Mouse (Mus musculus): Measurements from ENCODE around the gene Capn11. TPM values are rescaled to one million over a fixed set of nuclear protein-coding genes. Genes with fewer than 3 reads are reported as not detected.
A peak's percentile ranks its signal among the peaks of the same experiment; 100 is the strongest.

Capn11 gene
- polyA plus RNA-seq, 1 experiment = 2.7 TPM

DNA sequence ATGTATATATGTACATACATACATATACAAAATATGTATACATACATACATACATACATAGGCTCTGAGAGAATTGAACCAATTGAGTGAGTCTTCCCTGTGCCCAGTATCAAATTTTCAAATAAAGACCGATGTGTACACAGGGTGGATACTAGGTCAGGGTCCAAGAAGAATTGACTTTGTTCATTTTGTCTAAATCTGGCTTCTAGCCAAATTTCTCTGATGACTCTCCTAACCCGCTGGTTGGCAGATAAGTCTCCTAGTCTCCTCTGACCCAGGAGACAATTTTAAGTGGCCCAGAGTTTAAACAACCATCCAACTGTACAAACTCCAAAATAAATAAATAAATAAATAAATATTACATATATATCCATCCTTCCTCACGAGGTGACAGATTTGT is 60.2 kb downstream of the Capn11 start:
- no peak for DNase-seq (ENCODE audit: low spot score)

DNA sequence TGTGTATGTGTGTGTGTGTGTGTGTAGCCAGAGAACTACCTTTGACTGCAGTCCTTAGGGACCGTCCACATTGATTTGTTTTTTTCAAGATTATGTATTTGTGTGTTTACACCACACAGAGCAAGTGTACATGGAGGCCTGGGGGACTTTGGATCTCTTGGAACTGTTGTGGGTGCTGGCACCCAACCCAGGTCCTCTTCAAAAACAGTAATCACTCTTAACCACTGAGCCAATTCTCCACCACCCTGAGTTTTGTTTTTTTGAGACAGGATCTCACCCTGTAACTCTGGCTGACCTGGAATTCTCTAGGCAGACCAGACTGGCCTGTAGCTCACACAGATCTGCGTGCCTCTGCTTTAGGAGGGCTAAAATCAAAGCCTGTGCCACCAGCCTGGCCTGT is 60.7 kb downstream of the Capn11 start:
- no peak for DNase-seq (ENCODE audit: low spot score)

DNA sequence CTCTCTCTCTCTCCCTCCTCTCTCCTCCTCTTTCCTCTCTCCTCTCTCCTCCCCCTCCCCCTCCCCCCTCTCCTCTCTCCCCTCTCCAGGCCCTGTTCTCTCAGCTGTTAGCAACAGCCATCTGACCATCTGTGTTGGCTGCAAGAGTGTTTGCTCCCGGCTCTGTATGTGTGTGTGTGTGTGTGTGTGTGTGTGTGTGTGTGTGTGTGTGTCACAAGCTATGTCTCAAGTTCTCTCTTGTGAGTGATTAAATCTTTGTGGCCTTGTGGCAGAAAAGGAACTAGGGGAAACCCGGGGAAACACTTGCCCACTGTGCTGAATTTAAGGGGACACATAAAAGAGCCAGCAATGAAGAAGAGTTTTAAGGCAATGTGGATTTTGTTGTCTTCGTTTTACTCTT is 61.3 kb downstream of the Capn11 start:
- DNase-seq (ENCODE audit: low spot score) = no peak

DNA sequence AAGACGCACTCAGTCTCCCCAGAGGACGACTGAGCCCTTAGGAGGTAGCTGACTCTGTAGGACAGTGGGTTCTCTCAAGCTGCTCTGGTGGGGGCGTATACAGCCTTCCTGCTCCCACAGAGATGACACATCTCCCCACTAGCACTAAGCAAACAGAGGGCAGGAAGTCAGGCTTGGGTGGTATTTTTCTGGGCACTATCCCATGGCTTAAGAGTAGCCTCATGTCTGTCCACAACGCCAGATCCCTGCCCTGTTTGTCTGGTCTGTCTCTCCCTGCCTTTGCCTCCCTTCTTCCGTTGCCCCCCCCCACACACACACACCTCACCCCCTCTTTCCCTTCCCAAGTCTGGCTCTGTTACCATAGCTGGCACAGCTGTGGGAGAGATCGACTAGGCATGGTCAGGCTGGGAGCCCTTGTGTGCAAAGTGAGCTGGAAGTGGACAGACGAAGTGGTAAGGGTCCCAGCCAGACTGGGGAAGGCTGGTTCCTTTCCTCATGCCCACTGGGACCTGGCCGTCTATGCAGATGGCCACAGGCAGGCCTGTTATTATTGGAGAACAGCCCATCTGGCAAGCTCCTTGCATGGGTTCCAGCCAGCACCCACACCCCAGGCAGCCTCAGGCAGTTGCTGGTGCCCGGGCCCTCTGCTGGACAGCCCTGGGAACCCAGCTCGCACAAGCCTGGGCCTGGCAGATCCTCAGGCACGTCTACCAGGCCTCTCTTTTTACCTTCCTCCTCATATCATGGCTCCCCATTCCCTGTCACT is 62.3 kb downstream of the Capn11 start:
- DNase-seq (ENCODE audit: low spot score) = peak; percentile 63

DNA sequence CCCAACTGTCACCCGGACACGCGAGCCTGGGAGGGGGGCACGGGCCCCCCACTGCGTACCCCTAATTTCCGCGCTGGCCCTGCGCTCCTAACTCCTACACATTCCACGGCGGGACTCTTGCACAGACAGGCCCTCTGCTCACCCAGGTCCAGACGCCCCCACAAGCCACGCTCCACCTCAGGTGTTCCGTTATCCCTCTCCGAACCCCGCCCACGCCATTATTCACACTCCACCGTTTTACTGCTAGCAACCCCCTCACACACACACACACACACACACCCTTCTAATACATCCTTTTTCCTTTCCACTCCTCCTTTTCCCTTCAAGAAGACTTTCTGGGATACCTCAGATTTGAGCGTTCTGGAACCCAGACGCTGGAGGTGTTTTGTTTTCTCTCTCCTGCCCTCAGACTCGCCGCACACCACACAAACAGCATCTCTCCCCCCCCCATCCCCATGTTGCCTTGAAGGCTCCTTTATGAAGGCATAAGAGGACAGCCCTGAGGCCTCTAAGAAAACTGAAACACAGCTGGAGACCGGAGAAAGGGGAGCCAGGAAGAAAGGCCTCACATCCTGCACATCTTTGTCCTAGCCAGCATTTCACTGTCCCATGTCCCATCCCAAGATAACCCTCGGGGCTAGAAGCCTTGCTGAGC is 63.3 kb downstream of the Capn11 start:
- no peak for DNase-seq (ENCODE audit: low spot score)

DNA sequence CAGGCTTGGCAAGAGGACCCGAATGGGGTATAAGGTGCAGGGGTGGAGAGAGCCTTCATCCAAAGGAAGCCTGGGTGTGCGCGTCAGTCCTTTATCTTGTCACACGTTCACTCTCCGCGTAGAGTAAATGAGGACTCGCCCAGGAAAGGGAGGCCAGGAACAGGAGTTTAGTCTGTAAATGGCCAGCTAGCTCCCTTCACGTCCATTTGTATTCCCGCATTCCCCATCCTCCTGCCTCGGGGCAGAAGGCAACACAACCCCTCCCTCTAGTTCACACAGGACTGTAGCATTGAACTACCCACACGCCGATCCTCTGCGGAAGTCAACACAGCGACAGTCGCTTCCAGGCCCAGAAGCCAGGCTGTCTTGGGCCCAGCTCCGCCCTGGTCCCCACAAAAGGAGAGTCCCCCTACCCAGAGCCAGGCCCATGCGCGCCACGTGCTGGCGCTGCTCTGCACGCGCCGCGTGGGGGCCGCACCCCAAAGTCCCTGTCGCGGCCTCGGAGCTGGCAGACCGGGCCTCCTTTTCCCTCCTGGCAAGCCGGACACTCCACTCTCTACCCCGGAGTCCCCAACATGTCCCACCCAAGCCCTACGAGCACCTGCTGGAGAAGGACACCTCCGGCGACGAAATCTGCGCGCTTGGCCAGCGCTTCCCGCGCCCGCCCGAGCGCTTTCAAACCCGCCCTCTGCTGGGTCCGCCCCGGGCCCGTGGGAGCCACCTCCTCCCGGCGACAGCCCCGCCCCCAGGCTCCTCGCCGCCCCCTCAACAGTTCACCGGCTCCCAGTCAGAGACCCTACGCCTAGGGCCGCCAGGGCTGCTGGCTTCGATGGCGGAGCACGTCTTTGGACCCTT is 64.0 kb downstream of the Capn11 start:
- peak; percentile 71 for DNase-seq (ENCODE audit: low spot score)

DNA sequence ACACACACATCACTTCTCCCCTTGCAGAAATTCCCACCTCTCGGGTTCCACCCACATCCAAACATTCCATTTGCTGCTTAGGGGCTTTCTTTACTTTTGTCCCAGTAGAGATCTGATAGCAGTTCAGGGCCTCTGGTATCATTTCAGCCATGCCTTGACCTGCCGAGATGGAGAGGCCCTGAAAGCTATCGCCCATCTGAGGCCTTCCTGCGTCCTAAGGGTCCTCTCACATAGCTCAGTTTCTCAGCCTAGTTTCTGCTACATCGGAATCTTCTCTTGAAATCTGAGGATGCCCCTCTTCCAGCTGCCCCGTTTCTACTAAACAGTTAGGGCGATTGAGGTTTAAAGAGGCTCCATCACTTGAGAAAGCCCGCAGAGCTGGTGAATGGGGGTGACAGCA is 64.9 kb downstream of the Capn11 start:
- no peak for DNase-seq (ENCODE audit: low spot score)

DNA sequence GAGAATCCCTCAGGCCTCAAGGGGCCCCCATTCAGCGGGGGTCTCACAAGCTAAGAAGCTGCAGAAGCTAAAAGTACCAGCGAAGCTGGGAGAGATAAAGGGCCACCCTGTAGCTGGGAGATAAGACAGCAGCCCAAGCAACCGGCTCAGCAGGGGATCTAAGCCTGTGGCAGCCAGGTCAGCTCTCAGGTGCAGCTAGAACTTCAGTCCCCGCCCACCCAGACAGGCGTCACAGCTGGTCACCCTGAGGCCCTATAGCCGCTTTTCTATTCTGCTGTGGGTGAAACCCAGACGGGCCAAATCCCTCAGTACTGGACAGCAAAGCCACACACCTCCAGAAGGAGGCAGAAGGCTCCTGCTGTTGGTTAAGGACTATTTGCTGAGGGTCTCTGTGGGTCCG is 65.6 kb downstream of the Capn11 start:
- no peak for DNase-seq (ENCODE audit: low spot score)

DNA sequence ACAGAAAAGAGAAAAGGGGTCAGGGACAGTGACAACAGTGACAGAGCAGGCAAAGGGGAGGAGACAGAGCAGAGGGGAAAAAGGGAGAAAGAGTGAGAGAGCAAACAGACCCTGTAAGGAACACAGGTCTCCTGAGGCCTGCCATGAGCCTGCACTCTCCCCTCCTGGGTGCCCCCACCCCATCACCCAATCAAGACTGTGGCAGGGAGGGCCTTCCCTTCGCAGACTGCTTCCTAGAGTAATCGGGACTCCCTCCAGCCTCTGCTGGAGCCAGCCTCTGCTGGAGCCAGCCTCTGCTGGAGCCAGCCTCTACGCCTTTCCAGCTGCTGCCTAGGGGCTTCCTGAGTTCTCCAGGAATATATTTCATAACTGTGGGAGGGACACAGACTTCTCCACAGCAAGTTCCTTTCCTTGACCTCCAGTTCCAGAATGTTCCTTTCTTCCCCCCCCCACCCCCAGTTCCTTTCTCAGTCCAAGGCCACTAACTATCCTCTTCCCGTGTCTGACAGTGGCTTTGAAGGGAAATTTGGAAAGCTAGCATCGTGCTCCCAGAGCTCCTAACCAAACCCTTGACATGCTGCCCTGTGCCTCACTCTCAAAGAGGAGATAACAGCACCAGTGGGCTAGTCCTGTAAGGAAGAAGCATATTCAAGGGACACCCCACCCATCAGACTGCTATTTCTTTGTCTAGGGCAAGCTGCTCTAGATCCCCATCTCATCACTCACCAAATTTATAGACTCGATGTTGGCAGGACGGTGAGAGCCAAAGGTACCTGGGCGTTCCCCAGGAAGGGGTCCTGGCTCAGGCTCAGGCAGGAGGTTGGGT is 66.3 kb downstream of the Capn11 start:
- no peak for DNase-seq (ENCODE audit: low spot score)

DNA sequence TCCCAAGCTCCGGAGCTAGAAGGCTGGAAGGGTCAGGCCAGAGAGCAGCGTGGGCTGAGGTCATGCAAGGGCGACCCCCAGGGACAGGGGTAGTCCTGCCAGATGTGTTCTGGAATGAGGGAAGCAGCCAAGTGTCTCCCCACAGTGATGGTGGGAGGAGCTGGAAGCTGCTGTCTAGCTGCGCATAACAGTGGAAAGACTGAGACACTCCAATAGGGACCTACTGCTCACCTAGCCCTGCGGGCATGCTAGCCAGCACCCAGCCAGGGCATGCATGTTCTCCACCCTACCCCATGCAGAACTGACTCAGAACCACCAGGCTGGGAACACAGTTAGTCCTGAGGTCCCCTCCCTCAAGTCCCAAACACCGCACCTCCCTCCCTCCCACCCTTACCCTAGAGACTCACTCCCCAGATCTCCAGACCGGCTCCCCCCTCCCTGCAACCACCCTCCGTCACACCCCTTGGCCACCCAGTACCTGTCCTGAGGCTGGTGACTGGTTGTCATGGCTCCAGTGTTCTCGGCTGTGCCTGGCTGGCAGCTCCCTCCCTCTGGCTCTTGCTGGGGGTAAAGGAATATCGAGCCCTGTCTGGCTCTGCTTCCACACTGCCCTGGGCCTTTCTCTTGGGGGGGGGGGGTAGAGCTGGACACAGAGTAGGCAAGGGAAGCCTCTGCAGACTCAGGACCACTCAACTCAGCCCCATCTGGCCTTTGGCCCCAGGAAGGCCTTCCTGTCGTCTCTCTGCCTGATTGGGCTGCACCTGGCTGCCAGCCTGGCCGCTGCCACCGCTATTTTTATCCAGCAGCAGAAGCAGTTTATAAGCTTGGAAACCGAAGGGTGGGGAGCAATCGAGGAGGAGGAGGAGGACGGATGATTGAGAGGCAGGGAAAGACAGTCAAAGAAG is 67.2 kb downstream of the Capn11 start:
- DNase-seq (ENCODE audit: low spot score) = no peak

DNA sequence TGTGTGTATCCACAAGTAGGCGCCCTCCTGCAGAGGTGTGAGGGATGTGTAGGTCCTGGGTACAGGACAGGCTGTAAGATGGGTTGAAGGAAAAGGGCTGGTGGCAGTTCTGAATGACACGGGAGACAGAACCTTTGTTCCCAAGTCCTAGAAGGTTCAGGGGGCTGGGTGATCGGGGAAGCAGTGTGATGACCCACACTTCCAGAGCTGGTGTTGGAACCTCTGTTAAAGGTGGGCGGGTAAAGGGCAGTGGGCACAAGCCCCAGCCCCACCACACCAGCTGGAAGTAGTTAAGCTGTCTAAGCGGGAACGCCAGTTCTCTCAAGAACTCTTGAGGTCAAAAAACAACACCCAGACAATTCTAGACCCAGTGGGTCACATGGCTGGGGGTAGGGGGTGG is 68.7 kb downstream of the Capn11 start:
- no peak for DNase-seq (ENCODE audit: low spot score)

DNA sequence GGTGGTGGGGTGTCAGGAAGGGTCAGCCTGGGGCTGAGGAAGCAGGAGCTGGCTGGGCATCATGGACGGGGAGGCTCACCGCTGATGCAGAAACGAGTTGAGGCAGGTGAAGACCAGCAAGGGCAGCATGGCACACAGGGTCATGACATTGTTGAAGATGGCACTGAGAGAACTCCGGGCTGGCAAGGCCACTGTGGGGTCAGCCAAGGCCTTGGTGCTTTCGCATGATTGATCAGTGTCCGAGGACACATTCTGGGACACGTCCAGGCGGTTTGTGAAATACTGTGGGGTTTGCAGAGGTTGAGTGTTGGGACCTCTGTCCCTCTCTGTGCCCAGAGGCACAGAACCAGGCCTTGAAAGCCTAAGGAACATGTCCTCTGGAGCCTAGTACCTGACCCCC is 69.3 kb downstream of the Capn11 start:
- no peak for DNase-seq (ENCODE audit: low spot score)

DNA sequence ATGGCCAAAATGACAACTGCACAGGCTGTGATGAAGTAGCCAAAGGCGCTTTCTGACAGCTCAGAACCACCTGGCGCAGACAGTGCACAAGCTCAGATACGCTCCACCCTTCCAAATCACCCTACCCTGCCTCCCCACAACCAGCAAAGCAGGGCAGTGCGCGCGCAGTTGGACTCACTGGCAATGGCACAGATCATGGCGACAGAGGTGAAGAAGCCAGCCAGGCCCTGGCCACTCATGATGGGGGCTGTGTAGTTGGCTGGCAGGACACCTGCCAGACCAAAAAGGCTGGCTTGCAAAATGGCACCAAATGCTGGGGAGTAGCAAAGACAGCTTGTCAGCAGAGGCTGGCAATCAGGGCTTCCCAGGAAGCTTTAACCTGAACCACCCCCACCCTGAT is 69.9 kb downstream of the Capn11 start:
- DNase-seq (ENCODE audit: low spot score) = no peak

DNA sequence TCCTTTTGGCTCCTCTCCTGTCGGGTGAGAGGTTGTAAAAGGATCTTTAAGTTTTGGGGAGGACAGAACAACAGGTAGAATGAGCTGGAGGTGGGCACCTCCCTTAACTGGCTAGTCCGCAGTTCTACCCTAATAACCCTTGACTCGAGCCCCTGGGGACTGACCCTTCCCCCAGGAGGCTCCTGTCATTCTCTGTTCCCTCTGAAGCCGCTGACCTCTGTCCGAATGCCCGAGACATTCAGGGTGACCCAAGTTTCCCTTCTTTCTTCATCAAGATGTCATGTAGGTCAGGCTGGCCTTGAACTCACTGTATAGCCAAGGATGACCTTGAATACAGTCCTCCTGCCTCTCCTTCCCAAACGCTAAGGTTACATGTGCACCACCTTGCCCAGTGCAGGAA is 70.8 kb downstream of the Capn11 start:
- no peak for DNase-seq (ENCODE audit: low spot score)

DNA sequence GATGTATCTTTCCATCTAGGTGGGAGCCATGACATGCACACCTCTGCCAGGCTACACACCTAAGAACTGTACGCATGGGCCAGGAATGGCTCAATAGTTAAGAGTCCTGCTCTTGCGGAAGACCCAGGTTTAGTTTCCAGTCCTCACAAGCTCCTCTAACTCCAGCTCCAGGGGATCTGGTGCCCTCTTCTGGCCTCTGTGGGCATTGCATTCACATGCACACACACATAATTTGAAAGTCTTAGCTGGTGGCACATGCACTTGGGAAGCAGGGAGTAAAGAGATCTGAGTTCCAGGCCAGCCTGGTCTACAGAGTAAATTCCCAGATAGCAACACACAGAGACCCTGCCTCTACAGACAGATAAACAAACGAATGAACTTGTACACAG is 72.7 kb downstream of the Capn11 start:
- DNase-seq (ENCODE audit: low spot score) = no peak

DNA sequence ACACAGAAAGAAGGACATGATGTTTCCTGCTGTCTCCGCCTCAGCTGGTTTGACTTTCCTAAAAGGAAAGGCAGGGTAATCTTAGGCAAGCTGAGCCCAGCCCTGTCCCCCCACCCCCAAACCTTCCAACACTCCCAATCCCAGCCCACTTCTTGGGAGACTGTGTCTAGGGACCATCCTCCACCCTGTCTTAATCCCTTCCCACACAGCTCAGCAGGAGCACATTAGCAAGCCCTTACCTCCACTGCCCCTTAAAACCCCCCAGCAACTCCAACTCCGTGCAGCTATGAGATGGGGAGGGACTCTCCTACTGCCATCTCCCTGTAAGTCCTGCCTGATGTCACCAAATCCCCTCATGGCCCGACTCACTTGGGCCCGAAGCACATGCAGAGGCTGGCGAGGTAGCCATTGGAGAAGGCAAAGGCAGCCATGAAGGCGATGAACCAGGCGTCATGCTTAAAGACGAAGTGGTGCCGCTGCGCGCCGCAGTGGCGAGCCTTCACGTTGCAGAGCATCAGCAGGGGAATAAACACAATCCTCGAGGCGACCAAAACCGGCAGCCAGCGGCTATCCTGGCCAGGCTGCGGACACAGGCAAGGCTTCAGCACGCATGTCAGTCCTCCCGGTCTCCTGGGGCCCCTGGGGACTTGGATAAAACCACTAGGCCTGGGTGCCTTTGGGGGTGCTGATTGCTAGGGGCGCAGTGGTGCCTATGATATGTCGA is 73.2 kb downstream of the Capn11 start:
- DNase-seq (ENCODE audit: low spot score) = no peak

DNA sequence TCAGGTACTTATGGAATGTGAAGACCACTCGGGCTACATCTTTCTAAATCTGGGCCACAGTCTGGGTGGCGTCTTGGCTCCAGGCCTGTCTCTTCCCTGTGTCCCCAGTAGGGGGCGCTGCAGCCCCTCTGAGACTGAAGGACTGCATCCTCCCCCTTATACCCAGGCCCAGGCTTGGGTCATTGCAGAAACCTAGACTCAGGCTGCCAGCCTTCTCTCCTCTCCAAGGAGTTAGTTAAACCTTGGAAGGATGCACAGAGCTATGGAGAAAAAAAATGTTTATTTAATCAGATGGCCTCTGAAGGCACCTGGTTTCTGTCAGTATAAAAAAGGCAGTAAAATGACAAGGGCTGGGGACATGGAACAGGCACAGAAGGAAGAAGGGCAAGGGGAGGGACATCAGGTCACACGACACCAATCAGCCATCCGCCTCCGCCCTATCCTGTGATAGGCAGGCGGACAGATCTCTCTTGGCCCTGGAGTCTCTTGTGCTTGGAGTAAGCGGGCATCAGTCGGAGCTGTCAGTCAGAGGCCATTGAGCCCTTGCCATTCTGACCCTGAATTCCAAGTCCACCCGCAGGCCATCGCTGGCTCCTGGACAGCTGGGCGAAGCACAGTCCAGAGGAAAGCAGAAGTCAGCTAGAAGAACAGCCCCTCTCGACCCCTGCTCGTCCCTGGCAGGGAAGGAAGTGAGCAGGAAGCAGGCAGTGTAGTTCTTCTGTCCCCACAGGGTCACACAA is 74.0 kb downstream of the Capn11 start:
- peak; percentile 58 for DNase-seq (ENCODE audit: low spot score)

DNA sequence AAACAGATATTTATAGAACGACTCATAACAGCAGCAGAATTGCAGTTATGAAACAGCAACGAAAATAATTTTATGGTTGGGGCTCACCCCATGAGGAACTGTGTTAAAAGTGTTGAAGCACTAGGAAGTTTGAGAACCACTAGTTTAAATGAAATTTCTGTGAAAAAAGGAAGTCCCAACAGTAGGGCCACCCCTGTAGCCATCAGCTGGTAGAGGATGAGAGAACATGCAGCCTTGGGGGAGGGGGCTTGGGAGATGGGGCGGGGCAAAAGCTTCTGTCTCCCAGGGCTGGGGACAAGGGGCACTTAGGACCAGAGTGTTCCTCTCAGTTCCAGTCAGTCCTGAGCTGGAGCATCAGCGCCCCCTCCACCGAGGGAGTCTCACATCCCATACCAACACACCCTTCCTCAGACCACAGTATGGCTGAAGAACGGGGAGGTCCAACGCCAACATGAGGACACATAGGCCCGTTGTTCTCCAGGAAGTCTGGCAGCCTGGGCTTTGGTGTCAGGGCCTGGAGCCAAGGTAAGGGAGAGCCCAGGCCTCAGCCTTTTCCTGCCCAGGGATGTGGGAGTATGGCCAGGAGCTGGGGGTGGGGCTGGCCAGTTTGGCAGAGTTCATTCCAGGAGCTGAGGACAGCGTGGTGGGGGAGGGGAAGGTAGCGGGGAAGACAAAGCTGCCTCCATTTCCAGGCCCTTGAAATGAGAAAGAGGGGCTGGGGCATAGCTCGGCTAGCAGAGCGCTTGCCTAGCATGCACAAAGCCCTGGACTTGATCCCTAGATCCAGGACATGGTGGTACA is 74.8 kb downstream of the Capn11 start:
- peak; percentile 56 for DNase-seq (ENCODE audit: low spot score)
